Mouse (Mus musculus) liver, adult 2 months (tissue): ENCODE data around the gene Agmat.

ENCODE experiments used
- CTCF ChIP-seq: fragments of 200-500 bp; IDR thresholded peaks from 2 replicates; pipeline ENCODE4 v1.5.1; 2011; ENCODE audit warnings: low read depth, low read length, control low read depth
- POLR2A ChIP-seq: fragments of 200-500 bp; IDR thresholded peaks from 2 replicates; pipeline ENCODE4 v1.6.1; 2011; ENCODE audit warnings: low read length, control low read depth; ENCODE audit not compliant: insufficient read depth; ENCODE audit errors: extremely low read depth

DNA sequence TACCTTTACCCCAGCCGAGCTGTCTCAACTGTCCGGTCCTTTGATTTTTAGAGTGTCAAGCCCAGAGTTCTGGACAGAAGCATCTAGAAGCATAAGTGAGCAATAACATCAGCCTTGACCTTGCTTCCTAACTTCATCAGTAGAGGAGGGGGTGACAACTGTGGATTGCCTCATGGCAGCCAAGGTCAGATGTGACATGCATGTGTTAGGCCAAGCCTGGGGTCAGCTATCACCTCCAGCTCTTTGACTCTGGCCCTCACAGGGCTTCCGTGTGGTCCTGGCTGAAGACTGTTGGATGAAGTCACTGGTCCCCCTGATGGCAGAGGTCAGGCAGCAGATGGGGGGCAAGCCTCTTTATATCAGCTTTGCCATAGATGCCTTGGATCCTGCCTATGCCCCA lies 10.7 kb downstream of the Agmat start:
- TF ChIP-seq CTCF, result no peak
- no peak for TF ChIP-seq POLR2A
